Mouse (Mus musculus) CD4-positive, CD25-positive, alpha-beta regulatory T cell, adult 2 months (primary cell): ENCODE measurements around the gene Gm1113.
A peak's percentile ranks its signal among the peaks of the same experiment; 100 is the strongest.

ENCODE experiments used
- DNase-seq: peaks from one replicate; pipeline ENCODE4 v3.0.0-alpha.2; 2012; ENCODE audit warnings: low read depth, low spot score

Gm1113 gene

GRCm38 (mm10) chr9:35518169-35518568 lies at the start of gene Gm1113:
Gene Gm1113, minus strand, starts transcription at chr9:35518269.
- DNase-seq, result no peak

GRCm38 (mm10) chr9:35564536-35565240 lies 46.6 kb upstream of the Gm1113 start:
- DNase-seq, result no peak

GRCm38 (mm10) chr9:35561583-35561982 lies 43.5 kb upstream of the Gm1113 start:
- DNase-seq, result no peak

GRCm38 (mm10) chr9:35561076-35561475 lies 43.0 kb upstream of the Gm1113 start:
- no peak for DNase-seq

- peak; percentile 89 for DNase-seq
Measured at GRCm38 (mm10) chr9:35559009-35559890, 41.2 kb upstream of the Gm1113 start.

GRCm38 (mm10) chr9:35558257-35559008 lies 40.4 kb upstream of the Gm1113 start, which contains the start of the genes Ddx25 and Pus3:
Gene Ddx25, minus strand, starts transcription at chr9:35558528.
Gene Pus3, plus strand, starts transcription at chr9:35558595.
- peak; percentile 63 for DNase-seq

- no peak for DNase-seq
Measured at GRCm38 (mm10) chr9:35556494-35557102, 38.5 kb upstream of the Gm1113 start.

GRCm38 (mm10) chr9:35548455-35548854 lies 30.4 kb upstream of the Gm1113 start:
- DNase-seq, result no peak

- no peak for DNase-seq
Measured at GRCm38 (mm10) chr9:35546745-35547144, 28.7 kb upstream of the Gm1113 start.

GRCm38 (mm10) chr9:35545704-35546103 lies 27.6 kb upstream of the Gm1113 start:
- no peak for DNase-seq

- DNase-seq, result no peak
Measured at GRCm38 (mm10) chr9:35544666-35545065, 26.6 kb upstream of the Gm1113 start.

- no peak for DNase-seq
Measured at GRCm38 (mm10) chr9:35543099-35543860, 25.2 kb upstream of the Gm1113 start.

GRCm38 (mm10) chr9:35541941-35542340 lies 23.9 kb upstream of the Gm1113 start:
- DNase-seq, result no peak

GRCm38 (mm10) chr9:35541488-35541887 lies 23.4 kb upstream of the Gm1113 start:
- peak; percentile 86 for DNase-seq

GRCm38 (mm10) chr9:35541024-35541423 lies 23.0 kb upstream of the Gm1113 start:
- no peak for DNase-seq

GRCm38 (mm10) chr9:35539001-35539750 lies 21.1 kb upstream of the Gm1113 start:
- no peak for DNase-seq

GRCm38 (mm10) chr9:35535876-35536275 lies 17.8 kb upstream of the Gm1113 start:
- DNase-seq, result no peak

GRCm38 (mm10) chr9:35535110-35535509 lies 17.0 kb upstream of the Gm1113 start:
- peak; percentile 71 for DNase-seq

GRCm38 (mm10) chr9:35533266-35533665 lies 15.2 kb upstream of the Gm1113 start:
- no peak for DNase-seq

- DNase-seq, result no peak
Measured at GRCm38 (mm10) chr9:35529796-35530195, 11.7 kb upstream of the Gm1113 start.
